Mouse (Mus musculus): ENCODE results near the gene Efcab1. TPM values are rescaled to one million over a fixed set of nuclear protein-coding genes. Genes with fewer than 3 reads are reported as not detected.

Efcab1 gene
- total RNA-seq (2023) = not detected

DNA sequence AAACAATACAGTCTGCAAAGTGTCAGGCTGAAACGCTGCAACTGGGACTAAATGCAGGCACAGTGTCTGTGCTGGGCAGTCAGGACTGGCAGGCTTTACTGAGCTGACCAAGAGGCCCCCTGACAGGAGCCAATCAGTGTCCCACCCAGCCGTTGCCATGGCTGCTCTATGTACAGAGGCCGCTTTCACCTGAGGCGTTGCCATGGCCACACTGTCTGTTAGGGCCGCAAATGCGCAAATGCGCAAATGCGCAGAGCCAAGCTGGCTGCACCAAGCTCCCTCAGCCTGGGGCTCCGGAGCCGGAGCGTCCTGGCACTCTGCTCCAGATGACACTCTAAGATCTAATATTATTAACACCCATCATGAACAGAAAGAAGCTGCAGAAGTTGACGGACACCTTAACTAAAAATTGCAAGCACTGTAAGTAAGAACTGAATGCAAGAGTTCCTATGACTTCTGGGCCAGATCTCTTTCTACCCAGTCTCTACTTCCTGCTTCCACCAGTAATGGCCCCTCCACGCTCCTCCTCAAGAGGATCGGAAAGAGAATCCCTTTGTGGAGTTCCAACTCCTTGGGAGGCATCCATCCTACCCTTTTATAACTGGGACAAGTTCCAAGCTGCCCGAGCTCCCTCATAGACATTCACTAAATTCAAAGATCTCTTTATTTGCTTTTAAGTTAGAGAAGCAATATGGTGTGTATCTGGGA lies at the start of gene Efcab1:
TSS of gene Efcab1 (plus strand) at position 214 of the 708 bp plus-strand sequence.

